Mouse (Mus musculus) gastrocnemius, adult 2 months (tissue): ENCODE measurements around the gene Shb. TPM values are rescaled to one million over a fixed set of nuclear protein-coding genes. Genes with fewer than 3 reads are reported as not detected.

Experiments
- DNase-seq: peaks from one replicate; pipeline ENCODE4 v3.0.0; 2022
- H3K27ac ChIP-seq: fragments of 200-600 bp; 2 replicates; pipeline ENCODE4 v1.8.1; 2022; ENCODE audit warnings: mild to moderate bottlenecking
- H3K4me3 ChIP-seq: fragments of 200-600 bp; 2 replicates; pipeline ENCODE4 v1.8.1; 2022; ENCODE audit warnings: mild to moderate bottlenecking, moderate library complexity
- CTCF ChIP-seq: fragments of 200-600 bp; IDR thresholded peaks from 2 replicates; pipeline ENCODE4 v1.8.1; 2022; ENCODE audit warnings: antibody characterized with exemption, mild to moderate bottlenecking, moderate library complexity
- intact Hi-C: fragments of 180-260 bp; cut with DNase I; formaldehyde crosslinking; loops from one replicate; pipeline ENCODE4 v1.15.1; 2025
- long read RNA-seq, 2 experiments: library from polyadenylated mRNA; stranded (forward); transcript quantifications; one replicate each; pipeline ENCODE4 v2.0.0; 2021
- total RNA-seq, 2 experiments: library from RNA; stranded (reverse); gene quantifications; 2 replicates each; pipeline ENCODE4 v1.2.3; 2021

Shb gene
- 10 to 100 TPM in 1 of 2 experiments, 1 to 10 TPM in 1; 6.5 to 10.0 TPM for total RNA-seq
- long read RNA-seq, experiment 1, transcript Shb-201 (6 exons, 2,244 nt), result major isoform, 14 of 14 reads
- long read RNA-seq, experiment 1, partial matches to known transcripts, result 0 of 14 reads
- long read RNA-seq, experiment 1, other reads (novel, unspliced or antisense), result 0 of 14 reads
- long read RNA-seq, experiment 2, transcript Shb-201 (6 exons, 2,244 nt), result major isoform, 9 of 13 reads
- long read RNA-seq, experiment 2, partial matches to known transcripts, result 3 of 13 reads
- long read RNA-seq, experiment 2, other reads (novel, unspliced or antisense), result 1 of 13 reads

DNA sequence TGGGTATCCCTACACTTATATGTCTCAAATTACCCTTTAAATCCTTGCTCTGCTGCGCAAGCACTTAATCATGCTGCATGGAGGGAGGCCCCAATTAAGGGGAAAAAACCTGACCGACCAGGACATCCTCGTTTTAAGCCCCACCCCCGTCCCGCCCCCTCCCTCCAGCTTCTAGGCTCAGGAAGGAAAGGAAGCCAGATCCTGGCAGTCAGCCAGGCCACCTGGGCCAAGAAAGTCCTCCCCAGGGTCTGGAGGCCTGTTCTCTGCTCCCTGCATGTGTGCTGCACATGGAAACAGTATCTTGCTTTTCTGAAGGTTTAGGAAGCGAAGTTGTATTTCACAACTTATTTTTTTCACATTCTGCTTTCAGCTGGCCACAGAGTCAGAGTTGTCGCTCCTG is at the start of gene Shb:
Shb (minus strand) TSS at position 96 of the 400 bp plus-strand sequence.
- DNase-seq, result peak; percentile 88
- TF ChIP-seq CTCF, result no peak
- intact Hi-C loops, result loop anchor here (10.0 kb wide), 3 partner anchors 428 to 518 kb away; partner anchors contain the start of genes Polr1e, Tmod1, Tomm5 and Zbtb5
- Histone ChIP-seq H3K27ac (peak within 1 kb of the TSS; percentile 97), H3K4me3 (peak within 1 kb of the TSS; percentile 87)

DNA sequence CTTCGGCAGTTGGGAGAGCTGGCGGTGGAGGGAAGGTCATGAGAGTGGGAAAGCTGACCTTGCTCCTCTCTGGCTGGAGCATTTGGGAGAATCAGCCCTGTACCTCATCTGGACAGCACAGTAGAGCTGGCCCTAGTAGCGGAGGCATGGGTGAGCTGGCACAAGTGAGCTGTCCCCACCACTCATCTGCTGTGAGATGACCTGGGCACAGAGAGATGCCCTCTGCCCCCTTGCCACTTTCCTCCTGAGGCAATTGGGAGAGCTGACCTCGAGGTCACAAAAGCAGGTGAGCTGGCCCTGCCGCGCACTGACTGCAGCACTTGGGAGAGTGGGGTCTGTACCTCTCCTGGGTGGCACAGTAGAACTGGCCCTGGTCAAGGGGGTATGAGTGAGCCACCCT is 48.8 kb upstream of the Shb start:
- DNase-seq, result no peak
- intact Hi-C loops, result no loop called here
- no peak for TF ChIP-seq CTCF
- Histone ChIP-seq H3K4me3 (no peak overlapping the region), H3K27ac (no peak overlapping the region)

DNA sequence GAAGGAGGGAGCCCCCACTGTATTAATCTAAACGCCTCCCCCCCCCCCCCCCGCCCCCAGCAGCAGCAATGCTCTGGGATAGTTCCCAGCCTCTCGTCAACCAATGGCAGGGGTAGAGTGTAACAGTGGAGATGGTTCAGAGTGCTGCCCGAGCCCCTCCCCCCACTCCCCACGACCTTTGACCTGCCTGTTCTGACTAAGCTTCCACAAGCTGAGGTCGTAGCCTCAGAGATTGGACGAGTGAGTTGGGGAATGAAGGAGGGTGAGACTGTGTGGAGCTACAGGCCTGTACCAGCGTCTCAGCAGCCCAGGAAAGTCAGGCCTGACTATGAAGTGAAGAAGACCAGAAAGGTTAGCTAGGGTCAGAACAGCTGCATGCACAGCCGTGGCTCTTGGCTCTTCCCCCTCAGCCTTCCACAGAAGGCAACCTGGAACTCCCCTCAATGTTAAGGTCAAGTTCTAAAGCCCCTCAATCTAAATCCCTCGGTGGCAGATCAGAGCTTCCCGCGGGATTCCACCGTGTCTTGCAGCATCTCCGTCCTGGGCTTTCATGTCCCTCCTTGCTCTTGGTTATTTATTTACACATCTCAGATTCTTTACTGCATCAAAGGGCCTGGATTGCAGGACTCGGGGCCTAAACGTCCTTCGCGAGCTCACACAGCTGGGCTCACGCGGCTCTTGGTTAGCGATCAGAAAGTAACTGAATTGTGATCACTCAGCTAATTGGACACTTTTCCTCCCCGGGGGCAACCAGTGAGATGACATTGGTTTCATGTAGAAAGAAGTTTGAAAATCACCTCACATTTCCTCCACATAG is 46.5 kb upstream of the Shb start:
- intact Hi-C loops, result no loop called here
- Histone ChIP-seq H3K4me3 (no peak overlapping the region), H3K27ac (no peak overlapping the region)
- DNase-seq, result no peak
- TF ChIP-seq CTCF, result no peak

DNA sequence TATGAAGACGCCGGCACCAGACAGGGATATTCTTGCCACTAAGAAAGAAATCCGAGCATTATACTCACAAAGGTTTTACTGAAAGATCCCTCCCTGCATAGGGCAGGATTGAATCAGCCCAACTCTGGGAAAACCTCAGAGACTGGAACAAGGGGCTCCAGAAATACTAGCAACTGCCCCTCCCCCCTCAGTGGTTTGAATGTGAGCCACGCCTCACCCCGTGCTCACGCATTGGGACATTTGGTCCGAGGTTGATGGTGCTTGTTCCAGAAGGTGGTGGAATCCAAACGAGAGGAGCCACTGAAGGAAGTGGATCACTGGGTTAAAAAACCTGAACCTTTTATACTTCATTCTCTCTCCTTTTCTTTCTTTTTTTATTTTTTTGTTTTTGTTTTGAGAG is 45.4 kb upstream of the Shb start:
- no peak for TF ChIP-seq CTCF
- Histone ChIP-seq H3K27ac (no peak overlapping the region), H3K4me3 (no peak overlapping the region)
- intact Hi-C loops, result no loop called here
- no peak for DNase-seq

DNA sequence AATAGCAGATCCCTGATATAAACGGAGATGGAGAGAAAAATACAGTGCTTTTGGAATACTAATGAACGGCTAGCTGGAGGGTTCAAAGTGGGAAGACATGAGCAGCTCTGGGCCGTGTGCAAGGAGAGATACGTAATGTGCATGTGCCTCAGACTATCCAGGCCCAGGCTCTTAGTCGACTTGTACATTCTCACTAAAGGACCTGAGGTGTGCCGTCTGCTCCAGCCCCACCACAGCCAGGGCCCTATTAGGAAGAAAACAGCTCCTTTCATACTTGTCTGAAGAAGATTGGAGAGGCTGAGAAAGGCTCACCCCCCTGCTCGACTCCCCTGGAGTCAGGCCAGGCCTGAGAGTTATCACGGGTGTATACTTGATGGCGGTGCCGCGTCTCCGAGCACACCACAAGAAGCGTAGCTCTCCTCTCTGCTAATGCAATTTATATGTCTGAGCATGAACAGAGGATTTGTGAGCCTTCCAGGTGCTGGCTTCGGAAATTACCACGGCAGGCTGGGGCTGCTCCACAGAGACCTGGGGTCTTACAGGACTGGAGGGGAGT is 42.4 kb upstream of the Shb start:
- TF ChIP-seq CTCF, result no peak

DNA sequence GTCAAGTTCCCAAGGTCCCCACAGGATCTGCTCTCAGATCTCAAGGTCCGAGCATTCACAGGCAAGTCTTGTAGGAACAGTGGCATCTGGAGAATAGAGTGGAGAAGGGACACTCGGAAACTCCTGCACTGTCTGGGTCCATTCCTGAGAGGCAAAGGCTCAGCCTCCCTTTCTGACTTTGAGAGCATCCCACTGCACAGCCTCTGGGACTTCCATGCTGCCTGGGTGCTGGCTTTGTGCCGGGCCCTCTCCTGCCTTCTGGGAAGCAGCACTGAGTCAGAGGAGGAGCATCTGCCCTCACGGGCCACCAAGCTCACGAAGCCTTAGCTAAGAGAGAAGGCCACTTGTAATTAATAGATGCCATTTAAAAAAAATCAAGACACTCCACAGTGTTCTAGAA is 37.3 kb upstream of the Shb start:
- intact Hi-C loops, result no loop called here
- TF ChIP-seq CTCF, result no peak
- no peak for DNase-seq
- no peak overlapping the region for H3K4me3 ChIP-seq
- H3K27ac ChIP-seq, result no peak overlapping the region

More for the DNA sequence above, 42.4 kb upstream of the Shb start:
- no peak for DNase-seq
- no peak overlapping the region for H3K27ac ChIP-seq
- no peak overlapping the region for H3K4me3 ChIP-seq
- intact Hi-C loops, result no loop called here

DNA sequence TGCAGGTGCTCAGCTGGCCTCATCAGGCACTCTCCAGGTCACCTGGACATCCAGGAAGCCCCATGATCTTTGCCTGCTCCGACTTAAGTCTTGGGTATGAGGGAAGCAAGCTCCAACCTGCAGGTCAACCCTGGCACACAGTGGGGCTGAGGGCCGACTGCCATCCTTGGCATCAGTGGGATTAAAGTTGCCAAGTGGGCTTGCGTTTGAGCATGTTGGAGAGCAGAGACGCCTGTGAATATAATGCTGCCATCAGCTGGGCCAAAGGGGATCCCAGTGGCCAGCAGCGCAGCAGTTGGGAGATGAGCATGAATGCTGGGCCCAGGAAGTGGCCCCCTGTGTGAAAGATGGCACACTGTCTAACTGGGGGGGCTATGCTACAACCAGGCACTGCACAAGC is 25.9 kb upstream of the Shb start:
- DNase-seq, result no peak

DNA sequence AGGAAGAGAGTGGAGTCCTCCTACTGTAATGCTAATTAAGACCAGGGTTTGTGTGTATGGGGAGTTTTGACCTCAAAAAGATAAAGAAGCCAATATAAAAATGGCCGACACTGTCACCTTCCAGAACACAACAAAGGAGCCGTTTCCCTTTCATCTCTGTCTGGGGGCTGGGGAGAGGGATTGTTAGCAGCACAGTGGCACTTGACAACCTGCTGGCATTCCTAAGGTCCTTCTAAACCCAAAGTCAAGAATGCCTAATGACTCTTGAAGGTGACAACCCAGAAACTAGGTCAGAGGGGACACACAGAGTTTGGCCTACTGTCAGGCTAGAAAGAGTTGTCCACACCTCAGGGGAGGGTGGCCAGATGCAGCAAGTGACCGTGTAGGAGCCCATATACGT is 20.3 kb upstream of the Shb start:
- Histone ChIP-seq H3K27ac (no peak overlapping the region), H3K4me3 (no peak overlapping the region)
- DNase-seq, result no peak
- no peak for TF ChIP-seq CTCF
- intact Hi-C loops, result no loop called here

More for the DNA sequence above, 25.9 kb upstream of the Shb start:
- Histone ChIP-seq H3K27ac (no peak overlapping the region), H3K4me3 (no peak overlapping the region)
- intact Hi-C loops, result no loop called here
- TF ChIP-seq CTCF, result no peak

DNA sequence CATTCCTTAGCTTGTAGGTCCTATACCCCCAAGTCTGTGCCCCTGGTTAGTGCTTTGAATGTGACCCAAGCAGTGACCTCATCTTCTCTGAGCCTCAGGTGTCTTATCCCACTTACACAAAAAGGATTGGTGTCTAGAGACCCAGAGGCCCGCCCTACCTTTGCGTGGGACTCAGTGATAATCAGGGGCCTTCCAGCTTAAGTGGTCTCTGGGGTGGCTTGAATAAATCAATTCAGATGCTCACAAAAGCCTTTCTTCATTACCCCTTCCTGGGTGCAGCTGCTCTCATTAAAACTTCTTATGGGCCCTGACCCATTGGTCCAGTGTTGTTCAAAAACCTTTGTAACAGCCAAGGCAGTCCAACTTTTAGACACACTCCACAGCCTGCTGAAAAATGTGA is 18.7 kb upstream of the Shb start:
- intact Hi-C loops, result no loop called here
- Histone ChIP-seq H3K4me3 (no peak overlapping the region), H3K27ac (no peak overlapping the region)
- no peak for DNase-seq
- TF ChIP-seq CTCF, result no peak

DNA sequence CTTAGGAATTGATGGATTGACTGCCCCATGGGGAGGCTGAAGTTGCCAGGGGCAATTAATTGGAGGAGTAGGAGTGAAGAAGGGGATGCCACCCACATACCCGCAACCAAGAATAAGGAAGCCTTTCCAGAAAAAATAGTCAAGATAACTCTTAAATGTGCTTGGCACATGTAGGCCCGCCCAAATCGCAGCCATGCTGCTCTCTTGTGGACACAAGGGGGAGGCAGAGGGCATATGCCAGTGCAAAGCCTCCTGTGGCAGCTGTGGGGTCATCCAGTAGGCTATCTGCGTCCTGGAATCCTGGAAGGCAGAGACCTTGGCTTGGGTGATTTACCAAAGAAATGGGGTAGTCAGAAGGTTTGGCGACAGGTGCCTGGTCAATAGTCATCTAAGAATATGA is 17.2 kb upstream of the Shb start:
- peak; percentile 26 for DNase-seq
- TF ChIP-seq CTCF, result peak; percentile 60
- intact Hi-C loops, result no loop called here
- Histone ChIP-seq H3K4me3 (no peak overlapping the region), H3K27ac (no peak overlapping the region)

DNA sequence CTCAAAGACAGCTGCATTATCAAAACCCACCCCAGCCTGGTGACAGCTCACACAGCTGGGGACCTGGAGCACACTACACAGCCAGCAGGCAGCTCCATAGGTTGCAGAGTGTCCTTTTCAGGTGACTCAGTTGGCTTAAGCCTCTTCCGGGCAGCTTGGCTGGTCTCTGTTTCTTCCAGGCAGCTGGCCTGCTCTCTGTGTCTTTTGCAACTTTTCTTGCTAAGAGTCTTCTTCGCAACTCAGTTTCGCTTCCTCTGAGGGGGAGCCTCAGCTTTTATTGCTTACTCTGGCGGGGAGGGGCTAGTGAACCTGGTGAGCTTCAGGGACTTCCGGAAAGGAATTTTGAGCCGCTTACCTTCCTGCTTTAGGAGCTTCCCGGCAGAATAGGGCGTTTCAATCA is 13.6 kb upstream of the Shb start:
- no peak for TF ChIP-seq CTCF
- DNase-seq, result no peak
- intact Hi-C loops, result no loop called here
- Histone ChIP-seq H3K4me3 (no peak overlapping the region), H3K27ac (no peak overlapping the region)

DNA sequence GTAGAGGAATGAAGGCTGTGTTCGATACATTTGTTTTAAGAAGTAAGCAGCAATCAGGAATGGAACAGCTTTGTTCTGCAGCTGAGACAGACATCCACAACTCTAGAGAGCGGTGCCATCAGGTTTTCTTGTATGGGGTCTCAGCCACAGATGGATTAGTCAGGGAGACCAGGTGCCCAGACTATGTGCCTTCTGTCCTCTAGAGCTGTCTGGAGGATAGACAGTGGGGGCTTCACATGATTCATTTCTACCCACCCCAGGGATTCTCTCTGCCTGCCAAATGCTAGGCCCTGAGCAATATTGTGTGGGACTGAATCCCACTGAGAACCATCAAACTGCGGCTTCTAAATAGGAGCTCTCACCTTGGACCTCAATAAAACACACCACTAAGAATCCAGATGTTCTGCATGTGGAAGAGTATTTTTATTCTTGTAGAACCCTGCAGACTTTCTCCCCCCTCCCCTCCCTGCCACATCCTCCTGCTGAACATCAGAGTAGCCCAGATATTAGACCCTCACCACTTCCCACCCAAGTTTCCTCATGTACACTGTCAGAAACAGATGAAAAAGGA is 11.3 kb upstream of the Shb start:
- Histone ChIP-seq H3K27ac (no peak overlapping the region), H3K4me3 (no peak overlapping the region)
- intact Hi-C loops, result no loop called here
- no peak for TF ChIP-seq CTCF
- no peak for DNase-seq
